Mouse (Mus musculus): ENCODE data around the gene Fut2.

Gene Fut2

GRCm38 (mm10) chr7:45666161-45666560, at the start of gene Fut2:
Fut2 (minus strand) TSS chr7:45666394.
- in situ Hi-C loops (cut with MboI; ENCODE audit: low pct_unique_long_range_greater_than_20kb in 1 of 2, low sequenced_read_pairs in 2 of 2, unreplicated experiment in 1 of 2): no loop called here

- in situ Hi-C loops (cut with MboI; ENCODE audit: low pct_unique_long_range_greater_than_20kb in 1 of 2, low sequenced_read_pairs in 2 of 2, unreplicated experiment in 1 of 2): no loop called here
Measured at GRCm38 (mm10) chr7:45715090-45715708, 49.0 kb upstream of the Fut2 start, which contains the start of gene Rpl18. Rpl18 (plus strand) TSS chr7:45715457.

GRCm38 (mm10) chr7:45714630-45715089, 48.5 kb upstream of the Fut2 start:
- in situ Hi-C loops (cut with MboI; ENCODE audit: low pct_unique_long_range_greater_than_20kb in 1 of 2, low sequenced_read_pairs in 2 of 2, unreplicated experiment in 1 of 2): no loop called here

DNA sequence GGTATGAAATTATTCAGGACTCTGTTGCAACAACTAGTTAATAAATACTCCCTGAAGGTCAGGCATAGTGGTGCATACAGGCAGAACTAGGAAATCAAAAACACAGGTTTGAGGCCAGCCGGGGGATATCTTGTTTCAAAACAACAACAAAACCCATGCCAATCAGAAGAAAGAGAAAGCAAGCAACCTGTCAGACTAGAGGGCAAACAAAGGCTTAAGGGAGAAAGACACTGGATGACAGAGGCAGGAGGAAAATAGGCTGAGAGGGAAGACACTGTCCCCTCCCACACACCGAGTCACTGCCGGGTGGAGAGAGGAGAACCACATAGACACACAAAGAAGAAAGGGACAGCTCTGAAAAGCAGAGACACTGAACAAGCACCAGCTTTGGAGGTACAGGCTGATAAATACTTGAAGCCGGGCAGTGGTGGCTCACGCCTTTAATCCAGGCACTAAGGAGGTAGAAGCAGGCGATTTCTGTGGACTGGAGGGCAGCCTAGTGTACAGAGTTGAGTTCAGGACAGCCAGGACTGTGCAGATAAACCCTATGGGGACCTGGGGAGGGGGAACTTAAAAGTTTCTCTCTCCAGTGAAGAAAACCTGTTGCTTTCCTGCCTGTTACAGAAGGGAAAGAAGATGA, 47.8 kb upstream of the Fut2 start:
- in situ Hi-C loops (cut with MboI; ENCODE audit: low pct_unique_long_range_greater_than_20kb in 1 of 2, low sequenced_read_pairs in 2 of 2, unreplicated experiment in 1 of 2): no loop called here

DNA sequence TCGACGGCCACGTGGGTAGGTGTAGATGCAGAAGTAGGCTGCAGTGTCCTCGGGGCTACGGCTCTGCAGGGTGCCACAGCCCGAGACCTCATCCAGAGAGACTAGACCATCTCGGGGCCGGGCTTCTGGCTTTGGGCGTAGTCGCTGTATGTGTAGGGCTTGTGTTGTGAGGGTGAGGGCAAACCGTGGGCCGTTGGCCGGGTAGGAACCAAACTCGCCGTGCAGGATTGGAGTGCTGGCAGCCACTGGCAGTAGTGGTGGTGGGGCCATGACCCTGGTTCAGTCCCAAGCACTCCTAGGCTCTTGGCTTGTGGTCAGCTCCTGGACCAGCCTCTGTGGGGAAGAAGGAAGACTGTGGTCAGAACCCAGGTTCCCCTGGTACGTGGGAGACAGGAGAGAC, 47.2 kb upstream of the Fut2 start:
- in situ Hi-C loops (cut with MboI; ENCODE audit: low pct_unique_long_range_greater_than_20kb in 1 of 2, low sequenced_read_pairs in 2 of 2, unreplicated experiment in 1 of 2): no loop called here

DNA sequence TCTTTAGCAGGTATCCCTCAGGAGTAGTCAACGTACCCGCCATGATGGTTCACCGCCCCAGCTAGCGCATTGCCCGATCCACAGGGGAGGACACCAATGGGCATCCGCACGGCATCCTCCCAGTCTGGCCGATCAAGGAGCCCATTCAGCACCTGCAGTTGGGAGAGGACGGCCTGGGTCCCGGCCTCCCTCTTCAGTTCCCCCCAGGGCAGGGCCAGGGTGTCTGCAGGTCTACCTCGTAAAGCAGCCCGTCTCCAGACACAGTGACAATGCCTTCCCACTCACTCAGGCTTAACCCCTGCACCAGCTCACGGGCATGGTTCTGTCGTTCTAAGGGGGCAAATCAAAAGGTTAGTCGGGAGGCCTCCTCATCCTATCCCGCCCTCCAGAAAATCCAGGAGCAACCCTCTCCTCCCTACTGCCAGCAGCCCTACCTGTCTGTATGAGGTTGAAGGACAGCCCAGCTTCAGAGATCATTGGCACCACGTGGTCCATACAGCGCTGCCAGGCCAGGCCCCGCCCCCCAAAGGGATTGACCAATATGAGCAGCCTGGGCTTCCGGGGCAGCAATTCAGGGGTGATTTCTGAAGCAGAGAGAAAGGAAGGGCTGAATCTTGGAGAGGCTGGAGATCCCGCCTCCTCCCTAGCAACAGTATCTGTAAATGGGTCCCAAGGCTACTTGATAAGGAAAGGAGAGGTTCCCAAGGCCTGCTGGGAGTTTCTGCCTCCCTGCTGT, 46.0 kb upstream of the Fut2 start:
- in situ Hi-C loops (cut with MboI; ENCODE audit: low pct_unique_long_range_greater_than_20kb in 1 of 2, low sequenced_read_pairs in 2 of 2, unreplicated experiment in 1 of 2): no loop called here

DNA sequence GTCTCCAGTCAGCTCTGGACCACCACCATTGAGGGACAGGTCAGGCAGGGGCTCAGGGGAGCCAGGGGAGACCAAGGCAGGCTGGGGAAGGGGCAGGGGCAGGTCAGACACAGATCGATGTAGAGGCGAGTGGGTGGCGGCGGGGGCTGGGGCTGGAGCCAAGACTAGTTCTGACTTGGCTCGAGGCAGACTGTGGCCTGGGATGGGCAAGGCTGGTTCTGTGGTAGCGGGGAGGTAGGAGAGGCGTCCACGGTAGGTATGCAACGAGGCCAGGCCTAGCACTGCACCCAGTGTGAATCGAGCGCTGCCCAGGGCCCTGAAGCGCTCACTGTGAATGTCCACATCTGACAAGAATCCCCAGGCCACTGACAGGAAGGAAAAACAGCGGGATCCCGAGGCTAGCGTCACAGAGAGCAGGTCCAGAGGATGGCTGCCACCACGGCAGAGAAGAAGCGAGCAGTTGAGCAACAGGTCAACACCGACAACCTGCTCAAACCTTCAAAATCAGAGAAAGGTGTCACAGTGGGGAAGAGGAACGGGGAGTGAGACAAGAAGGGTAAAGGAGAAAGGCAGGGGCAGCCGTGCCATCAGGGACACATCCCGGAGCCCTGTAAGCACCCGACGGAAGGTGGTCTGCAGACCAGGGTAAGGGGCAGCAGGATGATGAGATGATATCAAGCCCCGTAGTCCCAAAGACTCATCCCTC, 45.3 kb upstream of the Fut2 start:
- in situ Hi-C loops (cut with MboI; ENCODE audit: low pct_unique_long_range_greater_than_20kb in 1 of 2, low sequenced_read_pairs in 2 of 2, unreplicated experiment in 1 of 2): no loop called here

- in situ Hi-C loops (cut with MboI; ENCODE audit: low pct_unique_long_range_greater_than_20kb in 1 of 2, low sequenced_read_pairs in 2 of 2, unreplicated experiment in 1 of 2): no loop called here
Measured at GRCm38 (mm10) chr7:45710477-45711191, 44.4 kb upstream of the Fut2 start.

GRCm38 (mm10) chr7:45709677-45710355, 43.6 kb upstream of the Fut2 start:
- in situ Hi-C loops (cut with MboI; ENCODE audit: low pct_unique_long_range_greater_than_20kb in 1 of 2, low sequenced_read_pairs in 2 of 2, unreplicated experiment in 1 of 2): no loop called here

- in situ Hi-C loops (cut with MboI; ENCODE audit: low pct_unique_long_range_greater_than_20kb in 1 of 2, low sequenced_read_pairs in 2 of 2, unreplicated experiment in 1 of 2): no loop called here
Measured at GRCm38 (mm10) chr7:45709036-45709435, 42.8 kb upstream of the Fut2 start.

- in situ Hi-C loops (cut with MboI; ENCODE audit: low pct_unique_long_range_greater_than_20kb in 1 of 2, low sequenced_read_pairs in 2 of 2, unreplicated experiment in 1 of 2): no loop called here
Measured at GRCm38 (mm10) chr7:45708221-45708761, 42.1 kb upstream of the Fut2 start.

- in situ Hi-C loops (cut with MboI; ENCODE audit: low pct_unique_long_range_greater_than_20kb in 1 of 2, low sequenced_read_pairs in 2 of 2, unreplicated experiment in 1 of 2): no loop called here
Measured at GRCm38 (mm10) chr7:45707375-45707967, 41.3 kb upstream of the Fut2 start.

- in situ Hi-C loops (cut with MboI; ENCODE audit: low pct_unique_long_range_greater_than_20kb in 1 of 2, low sequenced_read_pairs in 2 of 2, unreplicated experiment in 1 of 2): no loop called here
Measured at GRCm38 (mm10) chr7:45706721-45707241, 40.6 kb upstream of the Fut2 start.

- in situ Hi-C loops (cut with MboI; ENCODE audit: low pct_unique_long_range_greater_than_20kb in 1 of 2, low sequenced_read_pairs in 2 of 2, unreplicated experiment in 1 of 2): no loop called here
Measured at GRCm38 (mm10) chr7:45705873-45706281, 39.7 kb upstream of the Fut2 start.

GRCm38 (mm10) chr7:45705443-45705864, 39.3 kb upstream of the Fut2 start:
- in situ Hi-C loops (cut with MboI; ENCODE audit: low pct_unique_long_range_greater_than_20kb in 1 of 2, low sequenced_read_pairs in 2 of 2, unreplicated experiment in 1 of 2): no loop called here

DNA sequence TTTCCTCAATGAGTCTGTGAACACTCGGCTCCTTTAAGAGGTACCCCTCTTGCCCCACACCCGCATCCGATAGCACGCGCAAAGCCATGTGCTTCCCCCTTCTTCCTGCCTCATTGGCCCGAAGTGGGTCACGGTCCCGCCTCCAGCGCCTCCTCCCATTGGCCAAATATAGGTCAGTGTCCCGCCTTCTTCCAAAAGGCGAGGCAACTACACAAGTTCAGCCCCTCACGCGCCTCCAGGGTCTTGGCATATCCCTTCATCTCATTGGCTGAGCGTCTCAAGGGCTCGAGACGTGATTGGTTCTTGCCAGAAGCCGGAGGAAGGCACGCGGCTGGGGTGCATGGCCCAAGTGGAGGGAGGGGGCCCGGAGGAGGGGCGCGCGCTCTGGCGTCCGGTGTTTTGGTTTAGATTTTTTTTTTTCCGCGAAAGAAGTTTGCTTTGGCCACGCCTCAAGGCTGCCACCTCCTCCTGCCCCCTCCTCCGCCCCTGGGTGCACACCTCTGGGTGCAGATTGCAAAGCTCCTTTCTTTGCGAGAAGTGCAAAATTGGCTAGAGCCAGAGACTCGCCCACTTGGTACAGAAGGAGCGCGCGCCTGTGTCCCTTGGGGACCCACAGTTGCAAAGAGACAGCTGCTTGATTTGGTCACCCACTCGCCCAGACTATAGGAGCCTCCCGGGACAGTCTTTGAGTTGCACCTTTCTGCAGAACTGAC, 38.7 kb upstream of the Fut2 start, which contains the start of gene Dbp:
Dbp (plus strand) TSS at position 359 of the 713 bp plus-strand sequence.
- in situ Hi-C loops (cut with MboI; ENCODE audit: low pct_unique_long_range_greater_than_20kb in 1 of 2, low sequenced_read_pairs in 2 of 2, unreplicated experiment in 1 of 2): no loop called here

Data from mouse embryonic stem cell (cell line).